Mouse (Mus musculus) kidney, postnatal 25 days (tissue): ENCODE results near the gene Pih1d2.

ENCODE experiments used
- DNase-seq, 2 experiments: peaks; one replicate each; pipeline ENCODE4 v3.0.0; 2021; ENCODE audit warnings: mixed read lengths in 2 of 2

The Pih1d2 gene

GRCm38 (mm10) chr9:50616766-50617603, at the start of gene Pih1d2, which contains the start of gene Nkapd1:
TSS of gene Pih1d2 (plus strand) at chr9:50617321.
TSS of gene Nkapd1 (minus strand) at chr9:50617464.
- peak; percentile 90 to 93 for DNase-seq

DNA sequence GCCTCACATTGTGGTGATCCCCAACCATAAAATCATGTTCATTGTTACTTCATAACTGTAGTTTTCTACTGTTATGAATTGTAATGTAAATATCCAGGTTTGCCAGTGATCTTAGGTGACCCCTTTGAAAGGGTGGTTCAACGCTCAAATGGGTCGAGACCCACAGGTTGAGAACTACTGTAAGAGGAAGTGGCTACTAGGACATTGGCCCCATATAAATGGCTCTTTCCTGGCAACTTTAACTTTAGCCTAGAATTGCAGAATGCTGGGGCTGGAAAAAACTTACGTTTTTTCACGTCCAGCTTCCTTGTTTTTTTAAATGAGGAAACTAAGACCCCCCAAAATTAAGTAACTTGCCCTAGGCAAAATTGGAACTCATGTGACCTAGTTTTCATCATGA, 49.7 kb upstream of the Pih1d2 start:
- DNase-seq = no peak

GRCm38 (mm10) chr9:50567881-50568280, 49.2 kb upstream of the Pih1d2 start:
- no peak for DNase-seq

GRCm38 (mm10) chr9:50569599-50570525, 47.3 kb upstream of the Pih1d2 start:
- DNase-seq = no peak

GRCm38 (mm10) chr9:50580370-50580769, 36.8 kb upstream of the Pih1d2 start:
- DNase-seq = no peak

DNA sequence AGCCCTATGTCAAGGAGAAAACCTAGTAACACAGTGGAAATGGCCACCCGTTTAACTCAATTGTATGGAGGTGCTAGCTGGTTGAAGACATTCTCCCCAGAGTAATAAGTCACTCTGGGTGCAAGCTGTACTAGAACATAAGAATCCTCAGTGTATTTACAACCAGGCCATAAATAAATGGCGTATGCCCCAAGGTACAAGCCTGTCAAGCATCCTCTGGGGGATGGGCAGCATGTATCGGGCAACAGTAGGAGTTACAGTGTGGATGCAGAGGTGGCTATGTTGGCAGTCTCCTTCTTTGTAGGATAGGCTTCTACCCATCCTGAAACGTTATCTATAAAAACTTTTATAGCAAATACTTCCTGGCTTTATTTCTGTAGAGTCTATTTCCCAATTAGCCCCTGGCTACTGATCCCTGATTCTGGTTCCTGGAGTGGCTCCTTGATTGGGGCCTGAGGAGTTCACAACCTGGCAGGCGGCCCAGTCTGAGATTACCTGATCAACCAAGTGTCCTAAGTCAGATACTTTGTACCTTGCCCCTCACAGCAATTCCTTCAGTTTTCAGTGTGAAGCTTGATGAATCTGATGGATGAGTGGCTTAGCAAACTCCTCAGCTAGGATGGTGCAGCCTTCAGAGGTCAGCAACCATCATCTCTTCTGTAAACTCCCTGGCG, 31.8 kb upstream of the Pih1d2 start:
- peak; percentile 87 to 90 for DNase-seq

DNA sequence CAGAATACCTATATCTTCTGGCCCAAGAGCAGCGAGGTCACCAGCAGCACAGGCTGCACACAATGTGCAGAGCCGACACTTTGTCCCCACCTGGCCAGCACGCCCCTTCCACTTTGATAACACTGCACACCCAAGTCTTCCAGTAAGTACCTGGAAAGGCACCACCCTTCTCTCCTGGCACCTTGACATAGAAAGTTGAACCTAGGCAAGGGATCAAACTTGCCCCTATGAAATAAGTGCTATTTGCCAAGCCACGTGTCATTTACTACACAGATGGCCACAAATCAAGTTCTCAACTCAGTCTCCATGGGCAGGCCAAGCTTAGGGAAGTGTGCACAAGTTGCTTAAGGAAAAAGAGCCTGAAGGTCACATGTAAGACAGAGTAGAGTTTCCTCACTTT, 30.2 kb upstream of the Pih1d2 start:
- DNase-seq = no peak

DNA sequence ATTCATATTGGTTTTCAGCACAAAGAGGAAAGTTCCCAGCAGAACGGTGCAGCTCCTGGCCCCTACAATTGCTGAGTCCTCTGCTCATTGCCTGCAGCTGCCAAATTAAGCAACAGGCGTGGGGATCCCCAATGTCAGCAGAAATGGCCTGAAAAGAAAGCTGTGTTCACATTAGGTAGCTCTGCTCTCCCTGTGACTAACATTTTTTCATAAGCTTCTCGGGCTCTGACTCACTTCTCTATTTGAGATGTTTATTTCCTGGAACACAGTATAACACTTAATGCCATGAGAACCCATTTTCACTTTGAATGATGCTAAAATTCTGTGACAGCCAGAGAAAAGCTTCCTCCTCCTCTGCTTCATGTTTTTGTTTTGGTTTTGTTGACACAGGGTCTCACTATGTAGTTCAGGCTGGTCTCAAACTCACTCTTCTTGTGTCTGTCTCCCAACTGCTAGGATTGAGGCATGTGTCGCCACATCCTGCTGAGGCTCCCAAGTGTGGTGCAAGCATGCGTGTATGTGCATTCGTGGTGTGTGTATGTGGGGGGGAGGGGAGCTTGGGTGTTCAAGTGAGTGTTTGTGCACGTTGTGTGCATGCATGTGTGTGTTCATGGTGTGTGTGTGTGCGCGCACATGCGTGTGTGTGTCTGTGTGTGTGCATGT, 26.1 kb upstream of the Pih1d2 start:
- DNase-seq = no peak

DNA sequence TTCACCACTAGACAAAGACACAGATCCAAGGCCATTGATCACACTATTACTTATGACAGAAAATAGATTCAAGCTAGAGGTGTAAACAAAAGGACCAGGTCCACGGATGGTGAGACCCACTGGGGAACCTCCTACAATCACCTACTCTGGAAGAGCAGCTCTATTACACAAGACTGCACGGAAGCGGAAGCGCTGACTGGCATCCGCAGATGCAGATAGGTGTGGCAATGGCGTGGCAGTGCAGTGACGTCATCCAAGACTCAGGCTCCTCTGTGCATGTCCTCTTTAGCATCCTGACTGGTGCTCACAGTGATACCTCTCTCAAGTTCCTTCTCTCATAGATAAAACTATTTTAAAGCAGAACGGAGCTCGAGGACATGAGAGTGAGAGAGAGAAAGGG, 24.2 kb upstream of the Pih1d2 start:
- DNase-seq = no peak

DNA sequence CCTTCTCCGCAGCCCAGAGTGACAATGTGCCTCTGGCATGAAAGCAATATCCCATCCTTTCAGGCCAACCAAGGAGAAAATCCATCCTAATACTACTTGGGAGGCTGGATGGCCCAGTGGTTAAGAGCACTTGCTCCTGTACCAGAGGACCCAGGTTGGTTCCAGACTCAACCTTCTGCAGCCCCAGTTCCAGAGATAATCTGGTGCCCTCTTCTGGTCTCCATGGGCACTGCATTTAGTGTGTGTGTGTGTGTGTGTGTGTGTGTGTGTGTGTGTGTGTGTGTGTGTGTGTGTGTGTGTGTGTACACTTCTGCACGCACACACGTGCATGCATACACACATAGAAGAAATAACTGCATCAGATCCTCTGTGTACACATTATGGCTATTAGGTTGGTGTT, 23.6 kb upstream of the Pih1d2 start:
- DNase-seq = peak; percentile 46 to 56

GRCm38 (mm10) chr9:50594794-50595417, 22.2 kb upstream of the Pih1d2 start:
- DNase-seq = peak; percentile 44 to 58

- no peak for DNase-seq
Measured at GRCm38 (mm10) chr9:50596973-50597372, 20.1 kb upstream of the Pih1d2 start.

- no peak for DNase-seq
Measured at GRCm38 (mm10) chr9:50601536-50601935, 15.6 kb upstream of the Pih1d2 start.

DNA sequence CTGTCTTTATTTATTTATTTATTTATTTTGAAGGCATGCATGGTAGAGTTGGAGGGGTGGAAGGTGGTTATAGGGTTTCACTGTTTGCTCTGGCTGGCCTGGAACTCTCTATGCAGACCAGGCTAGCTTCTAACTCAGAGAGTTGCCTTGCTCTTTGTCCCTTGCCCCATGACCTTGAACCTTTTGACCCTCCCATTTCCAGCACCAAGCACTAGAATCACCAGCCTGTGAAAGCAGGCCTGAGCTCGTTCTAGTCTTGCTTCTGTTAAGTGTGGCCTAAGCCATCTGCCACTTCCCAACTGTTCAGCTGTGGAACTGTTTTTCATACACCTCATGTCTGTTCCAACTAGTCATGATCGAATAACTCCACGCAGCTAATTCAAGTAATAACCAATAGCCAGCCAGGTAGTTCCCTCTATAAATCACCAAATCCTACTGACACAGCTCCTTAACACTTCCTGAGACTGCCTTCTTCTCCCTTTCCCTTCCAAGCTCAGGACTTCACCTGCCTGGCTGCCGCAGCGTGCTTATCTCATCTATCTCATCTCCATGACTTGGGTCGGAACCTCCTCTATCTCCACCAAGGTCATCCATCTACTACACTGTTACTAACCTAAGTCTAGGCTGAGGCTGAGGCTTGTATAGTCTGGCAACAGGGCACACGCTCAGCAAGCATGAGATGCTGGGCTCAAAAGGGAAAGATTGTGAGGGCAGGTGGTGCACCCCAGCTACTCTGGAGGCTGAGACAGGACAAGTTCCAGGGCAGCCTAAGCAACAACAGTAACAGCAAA, 14.9 kb upstream of the Pih1d2 start:
- peak; percentile 31 to 57 for DNase-seq

- DNase-seq = peak; percentile 96 to 97
Measured at GRCm38 (mm10) chr9:50603189-50603997, 13.7 kb upstream of the Pih1d2 start, which contains the start of the genes Sdhd and Timm8b. TSS of gene Sdhd (minus strand) at chr9:50603812. TSS of gene Timm8b (plus strand) at chr9:50603910.

GRCm38 (mm10) chr9:50603998-50604324, 13.2 kb upstream of the Pih1d2 start:
- no peak for DNase-seq

GRCm38 (mm10) chr9:50604338-50604737, 12.8 kb upstream of the Pih1d2 start:
- DNase-seq = no peak

DNA sequence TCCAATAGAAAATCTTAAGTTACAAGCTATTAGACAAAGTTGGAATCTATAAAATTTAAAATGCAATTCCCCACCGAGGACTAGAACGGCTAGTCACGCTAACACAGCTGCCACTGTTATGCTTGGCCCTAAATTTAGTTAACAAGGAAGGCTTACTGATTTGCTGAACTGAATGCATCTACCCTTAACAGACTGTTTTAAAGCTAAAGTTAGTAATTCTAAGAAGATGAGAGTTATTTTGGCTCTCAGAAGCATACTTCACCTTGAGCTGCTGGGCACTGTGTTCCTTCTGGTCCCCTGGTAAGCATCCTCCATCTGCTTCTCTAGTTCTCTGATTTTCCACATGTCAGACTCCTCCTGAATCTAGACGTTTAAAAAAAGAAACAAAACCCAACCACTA, 5.0 kb upstream of the Pih1d2 start:
- no peak for DNase-seq

DNA sequence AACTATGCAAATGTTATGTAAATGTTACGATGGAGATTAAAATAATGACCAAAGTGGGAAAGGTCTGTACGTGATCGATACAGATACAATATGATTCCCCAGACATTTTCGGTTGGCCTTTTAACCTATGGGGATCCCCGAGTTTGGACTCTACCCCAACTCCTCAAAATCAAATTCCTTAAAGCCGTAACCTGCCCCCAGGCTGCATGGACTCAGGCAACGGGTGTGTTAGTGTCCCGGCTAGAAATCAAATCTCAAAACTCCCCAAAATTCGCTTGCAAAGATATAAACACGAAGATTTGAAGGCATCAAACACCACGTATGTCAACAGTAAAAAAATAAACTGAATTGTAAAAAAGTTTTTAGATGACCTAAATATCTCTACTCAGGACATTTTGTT, 960 bp upstream of the Pih1d2 start:
- DNase-seq = no peak

- no peak for DNase-seq
Measured at GRCm38 (mm10) chr9:50617794-50618330, 741 bp downstream of the Pih1d2 start.
